Mouse (Mus musculus) c-Kit-positive CD71-positive TER-119-positive erythroid progenitor cells, embryonic 14.5 days (primary cell): ENCODE measurements at regions not wholly inside any gene's neighbourhood (a gene's known extent, or its start where the extent isn't known, plus 50 kb on each side); places are given as distances from the start of the nearest gene placed in this dataset.
A peak's percentile ranks its signal among the peaks of the same experiment; 100 is the strongest.

Experiments used
- DNase-seq: peaks from one replicate; pipeline ENCODE4 v3.0.0-alpha.2; 2013; ENCODE audit warnings: low spot score

GRCm38 (mm10) chr10:126641792-126642289 is 259.3 kb downstream of the Atp23 start:
- no peak for DNase-seq

- no peak for DNase-seq
Measured at GRCm38 (mm10) chr10:126634731-126635130, 266.4 kb downstream of the Atp23 start.

GRCm38 (mm10) chr10:126628057-126628456 is 273.1 kb downstream of the Atp23 start:
- no peak for DNase-seq

GRCm38 (mm10) chr10:126625466-126625865 is 275.7 kb downstream of the Atp23 start:
- DNase-seq = no peak

GRCm38 (mm10) chr10:126620802-126621201 is 280.4 kb downstream of the Atp23 start:
- DNase-seq = no peak

GRCm38 (mm10) chr10:126619970-126620369 is 281.2 kb downstream of the Atp23 start:
- DNase-seq = no peak

- no peak for DNase-seq
Measured at GRCm38 (mm10) chr10:126612226-126612625, 288.9 kb downstream of the Atp23 start.

- no peak for DNase-seq
Measured at GRCm38 (mm10) chr10:126610506-126610905, 290.6 kb downstream of the Atp23 start.

- no peak for DNase-seq
Measured at GRCm38 (mm10) chr10:126599686-126600085, 301.5 kb downstream of the Atp23 start.

- DNase-seq = no peak
Measured at GRCm38 (mm10) chr10:126568155-126568554, 333.0 kb downstream of the Atp23 start.

GRCm38 (mm10) chr10:126565326-126565725 is 335.8 kb downstream of the Atp23 start:
- DNase-seq = no peak

- DNase-seq = no peak
Measured at GRCm38 (mm10) chr10:126555080-126555479, 346.1 kb downstream of the Atp23 start.

- DNase-seq = no peak
Measured at GRCm38 (mm10) chr10:126531950-126532349, 369.2 kb downstream of the Atp23 start.

- peak; percentile 3 for DNase-seq
Measured at GRCm38 (mm10) chr10:126531368-126531767, 369.8 kb downstream of the Atp23 start.

GRCm38 (mm10) chr10:126528801-126529200 is 372.4 kb downstream of the Atp23 start:
- no peak for DNase-seq

- DNase-seq = no peak
Measured at GRCm38 (mm10) chr10:126526186-126526585, 375.0 kb downstream of the Atp23 start.

- DNase-seq = no peak
Measured at GRCm38 (mm10) chr10:126521836-126522815, 379.0 kb downstream of the Atp23 start.

GRCm38 (mm10) chr10:126520973-126521372 is 380.2 kb downstream of the Atp23 start:
- no peak for DNase-seq

GRCm38 (mm10) chr10:126513185-126513584 is 388.0 kb downstream of the Atp23 start:
- DNase-seq = no peak

GRCm38 (mm10) chr10:126511511-126511910 is 389.6 kb downstream of the Atp23 start:
- no peak for DNase-seq

- no peak for DNase-seq
Measured at GRCm38 (mm10) chr10:126505988-126506387, 395.2 kb downstream of the Atp23 start.

- no peak for DNase-seq
Measured at GRCm38 (mm10) chr10:126502013-126502688, 399.0 kb downstream of the Atp23 start.

GRCm38 (mm10) chr10:126498726-126499125 is 402.4 kb downstream of the Atp23 start:
- no peak for DNase-seq
